Mouse (Mus musculus): Measurements from ENCODE around the gene Alg11.

GRCm38 (mm10) chr8:22055492-22055877 is 5.0 kb upstream of the Alg11 start:
- TF ChIP-seq CTCF (conservative IDR thresholded peaks at IDR 0.05; ENCODE audit: low read length) (no peak), NANOG (IDR thresholded peaks at IDR 0.05; ENCODE audit: borderline replicate concordance, low read length) (no peak), POU5F1 (IDR thresholded peaks at IDR 0.05; ENCODE audit: borderline replicate concordance, low read length) (no peak)

Measured in E14TG2a.4 (cell line).